Mouse (Mus musculus): Measurements from ENCODE around the gene Mst1.

Mst1 gene

GRCm38 (mm10) chr9:108095949-108096712 lies 15.9 kb downstream of the Mst1 start:
- no peak for DNase-seq (ENCODE audit: low spot score)

GRCm38 (mm10) chr9:108099619-108100018 lies 19.4 kb downstream of the Mst1 start:
- DNase-seq (ENCODE audit: low spot score), result no peak

- DNase-seq (ENCODE audit: low spot score), result peak; percentile 28
These were observed 24.7 kb downstream of the Mst1 start for GRCm38 (mm10) chr9:108104766-108105548.

GRCm38 (mm10) chr9:108105549-108105863 lies 25.3 kb downstream of the Mst1 start:
- no peak for DNase-seq (ENCODE audit: low spot score)

GRCm38 (mm10) chr9:108106090-108106489 lies 25.9 kb downstream of the Mst1 start:
- no peak for DNase-seq (ENCODE audit: low spot score)

GRCm38 (mm10) chr9:108107867-108108266 lies 27.6 kb downstream of the Mst1 start:
- no peak for DNase-seq (ENCODE audit: low spot score)

- DNase-seq (ENCODE audit: low spot score), result no peak
These were observed 29.9 kb downstream of the Mst1 start for GRCm38 (mm10) chr9:108110160-108110559.

- peak; percentile 29 for DNase-seq (ENCODE audit: low spot score)
These were observed 30.9 kb downstream of the Mst1 start for GRCm38 (mm10) chr9:108111101-108111592.

- DNase-seq (ENCODE audit: low spot score), result no peak
These were observed 31.4 kb downstream of the Mst1 start for GRCm38 (mm10) chr9:108111593-108112121.

GRCm38 (mm10) chr9:108112719-108113340 lies 32.6 kb downstream of the Mst1 start:
- DNase-seq (ENCODE audit: low spot score), result no peak

GRCm38 (mm10) chr9:108115290-108116077 lies 35.2 kb downstream of the Mst1 start:
- no peak for DNase-seq (ENCODE audit: low spot score)

- DNase-seq (ENCODE audit: low spot score), result no peak
These were observed 36.9 kb downstream of the Mst1 start for GRCm38 (mm10) chr9:108117143-108117542.

- DNase-seq (ENCODE audit: low spot score), result no peak
These were observed 39.7 kb downstream of the Mst1 start for GRCm38 (mm10) chr9:108119891-108120411.

- no peak for DNase-seq (ENCODE audit: low spot score)
These were observed 40.4 kb downstream of the Mst1 start for GRCm38 (mm10) chr9:108120671-108121070.

- DNase-seq (ENCODE audit: low spot score), result no peak
These were observed 41.1 kb downstream of the Mst1 start for GRCm38 (mm10) chr9:108121170-108121969.

GRCm38 (mm10) chr9:108123916-108124315 lies 43.7 kb downstream of the Mst1 start:
- no peak for DNase-seq (ENCODE audit: low spot score)

- no peak for DNase-seq (ENCODE audit: low spot score)
These were observed 45.5 kb downstream of the Mst1 start for GRCm38 (mm10) chr9:108125731-108126130.

GRCm38 (mm10) chr9:108126436-108127180 lies 46.4 kb downstream of the Mst1 start:
- DNase-seq (ENCODE audit: low spot score), result no peak

- no peak for DNase-seq (ENCODE audit: low spot score)
These were observed 48.0 kb downstream of the Mst1 start for GRCm38 (mm10) chr9:108128248-108128647.

All from retina, embryonic 14.5 days (tissue).